Mouse (Mus musculus) hindbrain, postnatal 0 days (tissue): ENCODE results near the gene Mta1. TPM values are rescaled to one million over a fixed set of nuclear protein-coding genes. Genes with fewer than 3 reads are reported as not detected.

Experiments used
- ATAC-seq: fragments of 200-750 bp; cut with Nextera tagmentation; 2 replicates; pipeline ENCODE4 v1.8.0; 2017; ENCODE audit warnings: mild to moderate bottlenecking, moderate TSS enrichment, moderate library complexity
- DNase-seq: peaks from one replicate; pipeline ENCODE4 v3.0.0-alpha.2; 2015; ENCODE audit warnings: low spot score
- H3K27ac ChIP-seq: fragments of 300-500 bp; sonication (generic); 2 replicates; pipeline ENCODE4 v1.5.1; 2014; ENCODE audit warnings: mild to moderate bottlenecking
- H3K27me3 ChIP-seq: fragments of 300-500 bp; sonication (generic); 2 replicates; pipeline ENCODE4 v1.6.1; 2014; ENCODE audit warnings: low read length, mixed read lengths; ENCODE audit not compliant: insufficient read depth
- H3K36me3 ChIP-seq: fragments of 300-500 bp; sonication (generic); 2 replicates; pipeline ENCODE4 v1.6.1; 2014; ENCODE audit warnings: low read length, mixed read lengths; ENCODE audit not compliant: insufficient read depth
- H3K4me1 ChIP-seq: fragments of 300-500 bp; sonication (generic); 2 replicates; pipeline ENCODE4 v1.6.1; 2014; ENCODE audit warnings: antibody characterized with exemption, low read length, mixed read lengths; ENCODE audit not compliant: insufficient read depth
- H3K4me2 ChIP-seq: fragments of 300-500 bp; sonication (generic); 2 replicates; pipeline ENCODE4 v1.6.1; 2014; ENCODE audit warnings: low read depth, mild to moderate bottlenecking, low read length, moderate library complexity, mixed read lengths
- H3K4me3 ChIP-seq: fragments of 300-500 bp; sonication (generic); 2 replicates; pipeline ENCODE4 v1.5.1; 2014; ENCODE audit warnings: low read length
- H3K9ac ChIP-seq: fragments of 300-500 bp; sonication (generic); replicated peaks from 2 replicates; pipeline ENCODE4 v1.6.1; 2014; ENCODE audit warnings: mild to moderate bottlenecking, low read length, moderate library complexity, mixed read lengths
- H3K9me3 ChIP-seq: fragments of 300-500 bp; sonication (generic); 2 replicates; pipeline ENCODE4 v1.6.1; 2016; ENCODE audit warnings: low read length, mixed read lengths
- CTCF ChIP-seq: IDR thresholded peaks from 2 replicates; pipeline ENCODE4 v1.5.1; 2016; ENCODE audit warnings: antibody characterized with exemption, control low read depth, low read depth
- WGBS: fragments of 180-500 bp; shearing (Covaris S2); extraction: QIAGEN DNeasy Blood & Tissue Kit; methylation state at CpG from one replicate; pipeline ENCODE4 v1.1.7; 2014; 5-methylcytosine and 5-hydroxymethylcytosine counted together
- polyA plus RNA-seq: library from polyadenylated mRNA; unstranded; fragments of >200 nt; fragmentation: Nextera tagmentation; extraction: Ambion mirVana; gene quantifications from 2 replicates; pipeline ENCODE4 v1.2.1, GENCODE M21; 2015
- total RNA-seq: library from RNA; depleted of rRNA; stranded (reverse); fragments of >200 nt; gene quantifications from 2 replicates; pipeline ENCODE4 v1.2.3, GENCODE M21; 2014

Mta1 gene
- total and polyA plus RNA-seq, 2 experiments from 2014 or later: 13.1 to 57.6 TPM

DNA sequence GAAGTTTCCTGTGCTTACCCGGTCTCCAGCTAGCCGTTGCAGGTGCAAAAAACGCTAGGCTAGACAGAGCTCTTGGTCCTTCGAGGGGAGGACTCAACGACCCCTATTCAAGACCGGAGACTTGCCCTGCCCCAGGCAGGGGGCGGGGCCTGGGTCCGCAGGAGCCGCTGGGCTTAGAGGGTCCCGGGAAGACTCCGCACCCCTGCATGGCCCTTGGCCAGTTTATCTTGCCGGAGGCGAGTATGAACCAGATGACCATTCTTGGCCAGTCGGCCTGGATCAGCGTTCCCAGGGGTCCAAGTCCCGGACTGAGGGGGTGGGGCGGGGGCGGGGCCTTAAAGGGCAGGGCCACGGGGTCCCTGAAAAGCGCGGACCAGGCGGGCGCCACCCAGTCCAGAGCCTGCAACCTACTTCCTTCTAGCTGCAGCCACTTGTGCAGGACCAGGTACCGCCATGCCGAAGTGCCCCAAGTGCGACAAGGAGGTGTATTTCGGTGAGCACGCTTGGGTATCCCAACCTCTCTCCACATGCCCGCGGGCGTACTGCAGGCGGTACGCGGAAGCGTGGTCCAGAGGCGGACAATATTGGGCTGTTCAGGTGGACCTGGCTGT lies 53.7 kb downstream of the Mta1 start:
- H3K9me3 ChIP-seq: no peaks in the 10 kb centered on the region
- TF ChIP-seq CTCF: no peak
- ATAC-seq (no peak), DNase-seq (peak; percentile 36)
- H3K9ac ChIP-seq: peak overlapping the region; percentile 47; the same call in 1 of the 2 replicates
- H3K4me2 ChIP-seq: peak overlapping the region; percentile 62
- no peaks in the 10 kb centered on the region for H3K27me3 ChIP-seq
- H3K4me1 ChIP-seq: peaks cover 20% of the 10 kb centered on the region
- no peak overlapping the region for H3K27ac ChIP-seq
- 2% methylated on average over 36 of the region's 36 CpGs for WGBS
- H3K36me3 ChIP-seq: no peaks in the 10 kb centered on the region
- peak overlapping the region; percentile 35 for H3K4me3 ChIP-seq

DNA sequence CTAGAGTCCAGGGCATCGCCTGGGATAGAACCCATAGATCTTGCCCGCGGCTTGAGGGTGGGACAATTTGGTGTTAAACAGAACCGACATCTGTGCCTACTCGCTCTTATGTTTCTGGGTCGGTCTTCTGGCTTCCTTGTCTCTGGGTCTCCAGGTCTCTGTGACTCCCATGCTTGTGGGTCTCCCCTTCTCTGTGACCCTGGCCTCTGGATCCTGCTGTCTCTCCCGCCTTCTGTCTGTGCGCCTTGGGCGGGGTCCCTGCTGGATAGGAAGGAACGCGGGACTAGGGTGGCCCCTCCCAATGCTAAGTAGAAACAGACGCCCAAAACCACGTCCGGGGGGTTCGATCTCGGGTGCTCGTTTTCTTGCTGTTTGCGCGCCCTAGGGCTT lies 54.2 kb downstream of the Mta1 start:
- peak overlapping the region; percentile 35 for H3K4me3 ChIP-seq
- H3K4me2 ChIP-seq: peak overlapping the region; percentile 62
- ATAC-seq (no peak), DNase-seq (no peak)
- H3K27ac ChIP-seq: no peak overlapping the region
- WGBS: 32% methylated on average over 19 of the region's 19 CpGs
- no peaks in the 10 kb centered on the region for H3K9me3 ChIP-seq
- no peak for TF ChIP-seq CTCF
- H3K27me3 ChIP-seq: no peaks in the 10 kb centered on the region
- peaks cover 22% of the 10 kb centered on the region for H3K4me1 ChIP-seq
- H3K36me3 ChIP-seq: no peaks in the 10 kb centered on the region
- peak overlapping the region; percentile 47; the same call in 1 of the 2 replicates for H3K9ac ChIP-seq

DNA sequence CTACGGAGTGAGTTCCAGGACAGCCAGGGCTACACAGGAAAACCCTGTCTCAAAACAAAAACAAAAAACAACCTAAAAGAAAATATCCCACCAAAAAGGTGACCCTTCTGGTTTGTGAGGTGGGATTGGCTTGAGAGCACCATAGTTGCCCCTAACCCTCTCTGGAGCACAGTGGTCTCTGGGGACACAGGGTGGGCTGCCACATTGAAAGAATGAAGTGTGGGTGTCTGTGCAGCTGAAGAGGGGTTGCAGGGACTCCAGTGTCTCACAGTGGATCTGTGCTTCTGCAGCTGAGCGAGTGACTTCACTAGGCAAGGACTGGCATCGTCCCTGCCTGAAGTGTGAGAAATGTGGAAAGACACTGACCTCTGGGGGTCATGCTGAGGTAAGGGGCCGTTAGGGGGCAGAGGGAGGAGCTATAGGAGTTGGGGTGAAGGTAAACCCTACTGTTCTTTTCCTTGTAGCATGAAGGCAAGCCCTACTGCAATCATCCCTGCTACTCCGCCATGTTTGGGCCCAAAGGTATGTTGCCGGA lies 55.0 kb downstream of the Mta1 start:
- no peak overlapping the region for H3K9ac ChIP-seq
- H3K9me3 ChIP-seq: no peaks in the 10 kb centered on the region
- H3K27me3 ChIP-seq: no peaks in the 10 kb centered on the region
- H3K27ac ChIP-seq: no peak overlapping the region
- ATAC-seq: no peak
- H3K4me2 ChIP-seq: no peak overlapping the region
- DNase-seq: no peak
- H3K36me3 ChIP-seq: no peaks in the 10 kb centered on the region
- H3K4me1 ChIP-seq: peaks cover 18% of the 10 kb centered on the region
- 80% methylated on average over 6 of the region's 6 CpGs for WGBS
- TF ChIP-seq CTCF: no peak
- H3K4me3 ChIP-seq: no peak overlapping the region

DNA sequence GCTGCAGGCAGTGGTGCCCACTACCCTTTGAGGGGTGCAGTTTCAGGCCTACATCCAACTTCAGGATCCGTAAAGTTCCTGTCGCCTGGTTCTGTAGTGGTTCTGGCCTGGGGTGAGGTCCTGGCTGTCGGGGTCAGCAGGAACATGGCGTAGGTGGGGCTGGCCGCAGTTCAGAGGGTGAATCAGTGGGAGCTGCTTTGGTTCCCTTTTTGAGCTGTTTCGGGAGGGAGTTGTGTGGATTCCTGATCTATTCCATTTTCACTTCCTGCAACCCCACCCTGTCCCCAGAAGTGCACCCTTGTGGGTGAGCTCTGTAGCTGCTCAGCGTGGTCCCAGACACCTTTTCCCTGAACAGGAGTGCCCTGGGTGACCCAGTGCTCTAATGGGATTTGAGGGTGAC lies 55.9 kb downstream of the Mta1 start:
- Histone ChIP-seq H3K9ac (no peak overlapping the region), H3K36me3 (no peaks in the 10 kb centered on the region), H3K27me3 (no peaks in the 10 kb centered on the region), H3K27ac (no peak overlapping the region), H3K4me3 (no peak overlapping the region), H3K4me1 (peaks cover 18% of the 10 kb centered on the region), H3K9me3 (no peaks in the 10 kb centered on the region), H3K4me2 (no peak overlapping the region)
- DNase-seq (no peak), ATAC-seq (no peak)
- 93% methylated on average over 7 of the region's 7 CpGs for WGBS
- TF ChIP-seq CTCF: no peak

- Histone ChIP-seq H3K27ac (no peak overlapping the region; the same call in 1 of the 2 replicates), H3K4me2 (peak overlapping the region; percentile 96), H3K9ac (no peak overlapping the region; the same call in 1 of the 2 replicates), H3K36me3 (no peaks in the 10 kb centered on the region), H3K9me3 (no peaks in the 10 kb centered on the region), H3K27me3 (no peaks in the 10 kb centered on the region), H3K4me3 (peak overlapping the region; percentile 60; the same call in 1 of the 2 replicates), H3K4me1 (peaks cover 18% of the 10 kb centered on the region)
- ATAC-seq (no peak), DNase-seq (no peak)
- WGBS: 85% methylated on average over 6 of the region's 6 CpGs
- no peak for TF ChIP-seq CTCF
Observed at GRCm38 (mm10) chr12:113154747-113155075, 56.6 kb downstream of the Mta1 start.

- Histone ChIP-seq H3K4me3 (peak overlapping the region; percentile 60), H3K27me3 (no peaks in the 10 kb centered on the region), H3K27ac (peak overlapping the region; percentile 76), H3K4me1 (peaks cover 18% of the 10 kb centered on the region), H3K36me3 (no peaks in the 10 kb centered on the region), H3K9me3 (no peaks in the 10 kb centered on the region), H3K4me2 (peak overlapping the region; percentile 96), H3K9ac (peak overlapping the region; percentile 62)
- ATAC-seq (no peak; the same call in 1 of the 2 replicates), DNase-seq (no peak)
- no peak for TF ChIP-seq CTCF
- 6% methylated on average over 32 of the region's 32 CpGs for WGBS
Observed at GRCm38 (mm10) chr12:113155076-113155771, 57.1 kb downstream of the Mta1 start.
